Mouse (Mus musculus): Measurements from ENCODE around the gene Tnpo1.

Tnpo1 gene

GRCm38 (mm10) chr13:98926213-98926957 is at the start of gene Tnpo1:
TSS of gene Tnpo1 (minus strand) at chr13:98926384.
- peak; percentile 61 for DNase-seq (ENCODE audit: low spot score)

GRCm38 (mm10) chr13:98972090-98972489 is 45.9 kb upstream of the Tnpo1 start:
- DNase-seq (ENCODE audit: low spot score): no peak

GRCm38 (mm10) chr13:98971641-98972040 is 45.5 kb upstream of the Tnpo1 start:
- DNase-seq (ENCODE audit: low spot score): no peak

GRCm38 (mm10) chr13:98968517-98968916 is 42.3 kb upstream of the Tnpo1 start:
- no peak for DNase-seq (ENCODE audit: low spot score)

GRCm38 (mm10) chr13:98967942-98968341 is 41.8 kb upstream of the Tnpo1 start:
- no peak for DNase-seq (ENCODE audit: low spot score)

GRCm38 (mm10) chr13:98966583-98966982 is 40.4 kb upstream of the Tnpo1 start:
- no peak for DNase-seq (ENCODE audit: low spot score)

GRCm38 (mm10) chr13:98963612-98964011 is 37.4 kb upstream of the Tnpo1 start:
- DNase-seq (ENCODE audit: low spot score): no peak

- DNase-seq (ENCODE audit: low spot score): no peak
These were observed 32.0 kb upstream of the Tnpo1 start for GRCm38 (mm10) chr13:98958177-98958576.

GRCm38 (mm10) chr13:98956209-98956608 is 30.0 kb upstream of the Tnpo1 start:
- DNase-seq (ENCODE audit: low spot score): no peak

- no peak for DNase-seq (ENCODE audit: low spot score)
These were observed 29.5 kb upstream of the Tnpo1 start for GRCm38 (mm10) chr13:98955676-98956075.

GRCm38 (mm10) chr13:98955226-98955625 is 29.0 kb upstream of the Tnpo1 start:
- DNase-seq (ENCODE audit: low spot score): no peak

- no peak for DNase-seq (ENCODE audit: low spot score)
These were observed 27.6 kb upstream of the Tnpo1 start for GRCm38 (mm10) chr13:98953830-98954229.

GRCm38 (mm10) chr13:98951951-98952350 is 25.8 kb upstream of the Tnpo1 start:
- no peak for DNase-seq (ENCODE audit: low spot score)

GRCm38 (mm10) chr13:98948146-98948545 is 22.0 kb upstream of the Tnpo1 start:
- no peak for DNase-seq (ENCODE audit: low spot score)

- no peak for DNase-seq (ENCODE audit: low spot score)
These were observed 20.2 kb upstream of the Tnpo1 start for GRCm38 (mm10) chr13:98946434-98946833.

GRCm38 (mm10) chr13:98945908-98946307 is 19.7 kb upstream of the Tnpo1 start:
- no peak for DNase-seq (ENCODE audit: low spot score)

- no peak for DNase-seq (ENCODE audit: low spot score)
These were observed 19.2 kb upstream of the Tnpo1 start for GRCm38 (mm10) chr13:98945381-98945780.

- no peak for DNase-seq (ENCODE audit: low spot score)
These were observed 18.5 kb upstream of the Tnpo1 start for GRCm38 (mm10) chr13:98944620-98945081.

GRCm38 (mm10) chr13:98942360-98942759 is 16.2 kb upstream of the Tnpo1 start:
- no peak for DNase-seq (ENCODE audit: low spot score)

GRCm38 (mm10) chr13:98941829-98942343 is 15.7 kb upstream of the Tnpo1 start:
- no peak for DNase-seq (ENCODE audit: low spot score)

GRCm38 (mm10) chr13:98937108-98937507 is 10.9 kb upstream of the Tnpo1 start:
- no peak for DNase-seq (ENCODE audit: low spot score)

- DNase-seq (ENCODE audit: low spot score): no peak
These were observed 2.7 kb upstream of the Tnpo1 start for GRCm38 (mm10) chr13:98928908-98929307.

- no peak for DNase-seq (ENCODE audit: low spot score)
These were observed 716 bp upstream of the Tnpo1 start for GRCm38 (mm10) chr13:98926958-98927242.
